Mouse (Mus musculus) ES-E14 (cell line): ENCODE measurements around the gene Fam221a. TPM values are rescaled to one million over a fixed set of nuclear protein-coding genes. Genes with fewer than 3 reads are reported as not detected.
A peak's percentile ranks its signal among the peaks of the same experiment; 100 is the strongest.

ENCODE experiments used
- DNase-seq: peaks from one replicate; pipeline ENCODE4 v3.0.0-alpha.2; 2013; ENCODE audit warnings: low read depth, low spot score
- H3K27ac ChIP-seq: 2 replicates; pipeline ENCODE4 v1.5.1; 2012; ENCODE audit warnings: low read depth, mild to moderate bottlenecking, low read length, moderate library complexity, mixed read lengths; ENCODE audit not compliant: poor library complexity, insufficient read depth, severe bottlenecking
- H3K36me3 ChIP-seq: 2 replicates; pipeline ENCODE4 v1.6.1; 2012; ENCODE audit warnings: mild to moderate bottlenecking, low read length, moderate library complexity, mixed read lengths; ENCODE audit not compliant: control insufficient read depth, poor library complexity, insufficient read depth, severe bottlenecking
- H3K4me1 ChIP-seq, 2 experiments: fragments of 150-350 bp in 1 of 2; sonication (generic) in 1 of 2; 2 replicates each; pipeline ENCODE4 v1.6.1; 2012; ENCODE audit warnings: low read length in 2 of 2, mild to moderate bottlenecking in 1 of 2, mixed read lengths in 1 of 2; ENCODE audit not compliant: control insufficient read depth in 2 of 2, insufficient read depth in 2 of 2, poor library complexity in 1 of 2
- H3K4me3 ChIP-seq, 2 experiments: fragments of 150-350 bp in 1 of 2; sonication (generic) in 1 of 2; 2 replicates each; pipeline ENCODE4 v1.5.1; 2012; ENCODE audit warnings: low read length in 2 of 2, low read depth in 1 of 2, mild to moderate bottlenecking in 1 of 2, mixed read lengths in 1 of 2; ENCODE audit not compliant: insufficient read depth in 1 of 2, poor library complexity in 1 of 2, severe bottlenecking in 1 of 2
- H3K9ac ChIP-seq: 2 replicates; pipeline ENCODE4 v1.6.1; 2012; ENCODE audit warnings: low read depth, mild to moderate bottlenecking, low read length, mixed read lengths; ENCODE audit not compliant: poor library complexity, insufficient read depth, severe bottlenecking
- H3K9me3 ChIP-seq: fragments of 150-350 bp; sonication (generic); 2 replicates; pipeline ENCODE4 v1.6.1; 2012; ENCODE audit warnings: low read depth, mild to moderate bottlenecking, low read length; ENCODE audit not compliant: control insufficient read depth, insufficient read depth
- CHD2 ChIP-seq: IDR thresholded peaks from 2 replicates; pipeline ENCODE4 v1.6.1; 2014; ENCODE audit warnings: mild to moderate bottlenecking, low read depth, low read length, inconsistent platforms
- HCFC1 ChIP-seq: IDR thresholded peaks from 2 replicates; pipeline ENCODE4 v1.6.1; 2012; ENCODE audit warnings: low read length, inconsistent platforms, borderline replicate concordance; ENCODE audit not compliant: insufficient read depth
- MAFK ChIP-seq: IDR thresholded peaks from 2 replicates; pipeline ENCODE4 v1.6.1; 2014; ENCODE audit warnings: mild to moderate bottlenecking, low read depth, low read length, inconsistent platforms; ENCODE audit not compliant: insufficient read depth
- ZC3H11A ChIP-seq: IDR thresholded peaks from 2 replicates; pipeline ENCODE4 v1.6.1; 2012; ENCODE audit warnings: low read depth, mild to moderate bottlenecking, inconsistent platforms, low read length, borderline replicate concordance
- ZNF384 ChIP-seq: IDR thresholded peaks from 2 replicates; pipeline ENCODE4 v1.6.1; 2012; ENCODE audit warnings: low read depth, low read length, inconsistent platforms
- in situ Hi-C, 2 experiments: fragments of 600-800 bp; cut with MboI; formaldehyde crosslinking; loops; one replicate each; pipeline ENCODE4 v1.15.1; 2025; ENCODE audit warnings: low sequenced_read_pairs in 2 of 2, inconsistent platforms in 1 of 2; ENCODE audit not compliant: unreplicated experiment in 2 of 2
- total RNA-seq: library from RNA; depleted of rRNA; stranded (reverse); fragments of 300-350 nt; gene quantifications from 2 replicates; pipeline ENCODE4 v1.2.3, GENCODE M21; 2012

Gene Fam221a
- total RNA-seq, 1 experiment = 4.9 TPM

DNA sequence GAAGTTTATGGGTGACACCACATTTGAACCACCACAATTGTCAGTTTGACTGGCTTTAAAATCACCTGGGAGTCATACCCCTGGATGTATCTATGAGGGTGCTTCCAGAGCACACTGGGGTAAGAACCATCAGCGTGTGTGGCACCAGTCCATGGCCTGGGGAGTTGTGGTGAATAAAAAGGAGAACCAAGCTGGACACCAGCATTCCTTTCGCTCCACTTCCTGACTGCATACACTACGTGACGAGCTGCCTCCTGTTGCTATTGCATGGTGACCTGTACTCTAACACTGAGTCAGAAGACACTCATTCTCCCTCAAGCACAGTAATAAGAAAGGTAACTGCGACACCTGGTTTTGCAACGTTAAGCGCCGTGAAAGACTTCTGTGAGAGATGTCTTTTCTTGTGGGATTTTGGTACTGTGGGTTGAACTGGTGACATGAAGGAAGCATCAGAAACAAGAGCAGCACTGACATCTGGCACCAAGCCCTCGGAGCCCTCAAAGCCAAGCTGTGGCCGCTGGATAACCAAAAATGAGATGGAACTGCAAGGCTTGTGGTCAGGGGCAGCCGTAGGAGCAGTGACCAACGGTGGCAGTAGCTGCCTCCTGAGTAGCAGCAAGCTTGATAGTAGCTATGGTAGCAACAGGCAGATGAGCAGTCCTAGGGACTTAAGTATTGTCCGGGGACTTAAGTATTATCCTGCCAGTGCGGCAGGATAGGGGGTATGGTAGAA, 23.6 kb upstream of the Fam221a start:
- Histone ChIP-seq H3K4me1 (peaks cover 0 to under 1% of the 10 kb centered on the region in 2 experiments; a peak in 1 of 4 replicates), H3K9ac (no peak overlapping the region), H3K27ac (no peak overlapping the region), H3K4me3 (no peak overlapping the region), H3K9me3 (no peaks in the 10 kb centered on the region), H3K36me3 (no peaks in the 10 kb centered on the region)
- no peak for TF ChIP-seq ZC3H11A
- TF ChIP-seq HCFC1 = no peak
- no peak for TF ChIP-seq ZNF384
- no peak for TF ChIP-seq CHD2
- TF ChIP-seq MAFK = no peak
- no peak for DNase-seq
- in situ Hi-C loops = no loop called here

DNA sequence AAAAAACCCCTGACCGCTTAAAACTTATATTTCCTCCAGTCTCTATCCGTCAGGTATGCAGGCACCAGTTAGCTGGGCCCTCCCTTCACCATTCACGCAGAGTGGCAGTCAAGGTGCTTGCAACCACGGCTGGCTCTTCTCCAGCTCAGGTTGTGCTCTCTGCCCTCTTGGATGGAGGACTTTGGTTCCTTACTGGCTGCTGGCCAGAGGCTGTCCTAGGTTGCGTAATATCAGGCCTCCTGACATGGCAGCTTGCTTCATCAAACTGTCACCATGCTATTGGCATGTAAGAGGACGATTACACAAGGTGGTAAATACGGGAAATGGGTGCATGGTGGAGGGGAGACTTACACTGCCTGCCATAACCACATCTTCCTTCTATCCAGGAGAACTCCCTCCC, 17.7 kb upstream of the Fam221a start:
- H3K9ac ChIP-seq = no peak overlapping the region
- TF ChIP-seq CHD2 (no peak), ZNF384 (no peak), MAFK (no peak), ZC3H11A (no peak), HCFC1 (no peak)
- H3K4me1 ChIP-seq = no peaks in the 10 kb centered on the region
- H3K4me3 ChIP-seq = no peak overlapping the region
- no peak for DNase-seq
- no peak overlapping the region for H3K27ac ChIP-seq
- H3K9me3 ChIP-seq = no peaks in the 10 kb centered on the region
- in situ Hi-C loops = loop anchor here in 1 of 2 experiments (10.0 to 25.0 kb wide), 2 partner anchors 105 to 313 kb away; partner anchors contain the start of gene Gpnmb
- no peaks in the 10 kb centered on the region for H3K36me3 ChIP-seq

DNA sequence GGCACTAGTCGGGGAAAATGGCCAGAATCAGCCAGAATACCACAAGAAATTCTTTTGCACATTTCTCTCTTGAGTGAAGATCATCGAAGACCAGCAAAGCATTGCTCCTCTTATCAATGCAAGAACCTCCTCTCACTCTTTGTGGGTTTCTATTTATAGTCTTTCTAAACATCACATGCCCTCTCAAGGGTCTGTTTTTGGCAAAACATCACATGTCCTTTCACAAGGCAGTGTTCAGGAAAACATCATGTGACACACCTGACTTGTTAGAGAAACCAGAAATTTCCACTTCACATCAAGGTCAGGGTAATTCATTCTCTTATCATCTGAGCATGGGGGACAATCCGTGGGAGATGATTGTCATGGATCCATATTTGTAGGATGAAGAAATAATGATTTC, 12.9 kb upstream of the Fam221a start:
- Histone ChIP-seq H3K9ac (no peak overlapping the region), H3K9me3 (no peaks in the 10 kb centered on the region), H3K27ac (no peak overlapping the region), H3K4me3 (no peak overlapping the region), H3K36me3 (no peaks in the 10 kb centered on the region), H3K4me1 (0 out of 4 replicates have a peak, but pooled peaks cover 0 to 2% of the 10 kb centered on the region in 2 experiments)
- DNase-seq = no peak
- no peak for TF ChIP-seq MAFK
- no peak for TF ChIP-seq CHD2
- TF ChIP-seq HCFC1 = no peak
- TF ChIP-seq ZNF384 = no peak
- no peak for TF ChIP-seq ZC3H11A
- in situ Hi-C loops = loop anchor here in 1 of 2 experiments (10.0 to 25.0 kb wide), 2 partner anchors 110 to 317 kb away; partner anchors contain the start of gene Gpnmb

DNA sequence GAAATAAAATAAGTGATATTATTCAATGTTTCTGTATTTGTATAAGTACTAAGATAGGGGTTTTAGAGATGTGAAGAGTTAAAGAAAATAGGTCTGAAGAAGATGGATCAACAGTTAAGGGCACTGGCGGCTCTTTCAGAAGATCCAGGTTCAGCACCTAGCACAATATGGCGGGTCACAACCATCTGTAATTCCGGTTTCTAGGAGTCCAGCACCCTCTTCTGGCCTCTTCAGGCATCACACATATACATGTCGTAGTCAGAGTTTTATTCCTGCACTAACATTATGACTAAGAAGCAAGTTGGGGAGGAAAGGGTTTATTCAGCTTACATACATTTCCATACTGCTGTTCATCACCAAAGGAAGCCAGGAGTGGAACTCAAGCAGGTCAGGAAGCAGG, 12.4 kb upstream of the Fam221a start:
- Histone ChIP-seq H3K4me1 (0 out of 4 replicates have a peak, but pooled peaks cover 0 to 2% of the 10 kb centered on the region in 2 experiments), H3K4me3 (no peak overlapping the region), H3K27ac (no peak overlapping the region), H3K36me3 (no peaks in the 10 kb centered on the region), H3K9ac (no peak overlapping the region), H3K9me3 (no peaks in the 10 kb centered on the region)
- TF ChIP-seq HCFC1 = no peak
- TF ChIP-seq MAFK = no peak
- no peak for TF ChIP-seq ZNF384
- no peak for TF ChIP-seq CHD2
- TF ChIP-seq ZC3H11A = peak; percentile 95
- in situ Hi-C loops = loop anchor here in 1 of 2 experiments (10.0 to 25.0 kb wide), 2 partner anchors 110 to 318 kb away; partner anchors contain the start of gene Gpnmb
- peak; percentile 46 for DNase-seq
